Mouse (Mus musculus) midbrain, embryonic 12.5 days (tissue): ENCODE measurements at regions not wholly inside any gene's neighbourhood (a gene's known extent, or its start where the extent isn't known, plus 50 kb on each side); places are given as distances from the start of the nearest gene placed in this dataset.

Experiments used
- ATAC-seq: fragments of 200-750 bp; cut with Nextera tagmentation; 2 replicates; pipeline ENCODE4 v1.8.0; 2017; ENCODE audit warnings: low read depth, moderate TSS enrichment, moderate library complexity; ENCODE audit not compliant: low FRiP score
- H3K27ac ChIP-seq: fragments of 300-500 bp; sonication (generic); replicated peaks from 2 replicates; pipeline ENCODE4 v1.5.1; 2016; ENCODE audit warnings: mild to moderate bottlenecking
- H3K27me3 ChIP-seq: fragments of 300-500 bp; sonication (generic); 2 replicates; pipeline ENCODE4 v1.6.1; 2016; ENCODE audit warnings: mild to moderate bottlenecking
- H3K36me3 ChIP-seq: fragments of 300-500 bp; sonication (generic); 2 replicates; pipeline ENCODE4 v1.6.1; 2016
- H3K4me1 ChIP-seq: fragments of 300-500 bp; sonication (generic); 2 replicates; pipeline ENCODE4 v1.6.1; 2016
- H3K4me2 ChIP-seq: fragments of 300-500 bp; sonication (generic); replicated peaks from 2 replicates; pipeline ENCODE4 v1.6.1; 2016; ENCODE audit warnings: mild to moderate bottlenecking, moderate library complexity
- H3K4me3 ChIP-seq: fragments of 300-500 bp; sonication (generic); 2 replicates; pipeline ENCODE4 v1.5.1; 2016; ENCODE audit warnings: mild to moderate bottlenecking
- H3K9ac ChIP-seq: fragments of 300-500 bp; sonication (generic); replicated peaks from 2 replicates; pipeline ENCODE4 v1.6.1; 2016; ENCODE audit warnings: mild to moderate bottlenecking, moderate library complexity
- H3K9me3 ChIP-seq: fragments of 300-500 bp; sonication (generic); 2 replicates; pipeline ENCODE4 v1.6.1; 2016; ENCODE audit warnings: mild to moderate bottlenecking
- WGBS: fragments of 180-500 bp; shearing (Covaris S2); methylation state at CpG from one replicate; pipeline ENCODE4 v1.1.7; 2016; 5-methylcytosine and 5-hydroxymethylcytosine counted together

DNA sequence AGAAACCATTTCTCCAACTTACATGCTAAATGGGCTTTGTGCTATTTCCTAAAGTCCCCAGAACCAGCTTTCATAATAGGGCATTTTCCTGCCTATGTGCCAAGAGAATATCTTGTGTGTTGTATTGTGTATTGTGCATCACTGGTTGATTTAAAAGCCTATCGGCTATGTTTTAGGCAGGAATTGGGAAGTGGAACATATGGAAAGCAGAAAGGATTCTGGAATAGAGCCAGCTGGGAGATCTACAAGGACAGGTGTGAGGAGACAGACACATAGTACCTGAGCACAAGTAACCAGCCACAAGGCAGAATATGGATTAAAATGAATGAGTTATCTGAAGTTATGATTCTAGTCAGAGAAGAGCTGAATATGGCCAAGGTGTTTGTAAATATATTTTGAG lies 236.0 kb downstream of the 1190002N15Rik start:
- Histone ChIP-seq H3K27ac (no peak overlapping the region), H3K9ac (no peak overlapping the region), H3K36me3 (no peaks in the 10 kb centered on the region), H3K4me2 (no peak overlapping the region), H3K9me3 (no peaks in the 10 kb centered on the region), H3K4me1 (no peaks in the 10 kb centered on the region), H3K27me3 (no peaks in the 10 kb centered on the region), H3K4me3 (no peak overlapping the region)
- 97% methylated on average over 1 of the region's 1 CpGs for WGBS
- ATAC-seq, result no peak

DNA sequence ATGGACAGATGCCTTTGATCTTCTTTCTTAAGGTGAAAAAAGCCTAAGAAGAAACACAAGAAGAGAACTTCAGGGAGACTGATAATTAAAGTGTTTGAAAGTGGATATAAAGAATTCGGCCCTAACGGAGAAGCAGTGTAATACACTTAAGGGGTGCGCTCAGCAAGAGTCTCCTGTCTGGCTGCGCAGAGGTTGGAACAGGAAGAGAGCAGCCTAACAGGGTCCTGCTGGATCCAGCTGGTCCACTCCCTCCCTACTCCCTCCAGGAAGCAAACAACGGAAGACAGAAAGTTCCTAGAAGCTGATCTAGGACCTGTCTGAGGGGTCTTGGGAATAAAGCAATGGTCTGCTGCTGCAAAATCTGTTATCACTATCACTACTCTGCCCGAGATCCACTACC lies 242.4 kb downstream of the 1190002N15Rik start:
- Histone ChIP-seq H3K27me3 (no peaks in the 10 kb centered on the region), H3K4me2 (no peak overlapping the region), H3K9me3 (no peaks in the 10 kb centered on the region), H3K36me3 (no peaks in the 10 kb centered on the region), H3K4me3 (no peak overlapping the region), H3K4me1 (no peaks in the 10 kb centered on the region), H3K27ac (no peak overlapping the region), H3K9ac (no peak overlapping the region)
- WGBS, result 81% methylated on average over 6 of the region's 6 CpGs
- no peak for ATAC-seq

DNA sequence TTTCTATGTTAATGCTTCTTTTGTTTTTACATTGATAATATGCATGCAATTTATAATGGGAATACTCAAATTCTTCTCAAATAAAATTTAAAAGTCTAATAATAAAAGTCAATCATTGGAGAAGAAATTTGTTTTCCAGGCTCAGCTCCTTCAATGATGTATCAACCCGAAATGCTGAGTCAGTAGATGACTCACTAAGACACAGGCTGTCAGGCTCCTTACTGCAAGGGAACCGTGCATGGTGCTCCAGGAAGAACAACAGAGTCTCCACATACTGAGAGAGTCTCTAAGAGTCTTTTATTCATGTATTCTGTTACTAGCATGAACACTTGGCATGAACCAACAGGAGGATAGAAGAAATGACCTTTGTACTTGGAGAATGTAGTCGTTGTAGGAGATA lies 245.7 kb downstream of the 1190002N15Rik start:
- no peak overlapping the region for H3K4me2 ChIP-seq
- no peak overlapping the region for H3K4me3 ChIP-seq
- H3K36me3 ChIP-seq, result no peaks in the 10 kb centered on the region
- no peak for ATAC-seq
- H3K27me3 ChIP-seq, result no peaks in the 10 kb centered on the region
- H3K9me3 ChIP-seq, result no peaks in the 10 kb centered on the region
- WGBS, result 79% methylated on average over 3 of the region's 3 CpGs
- H3K9ac ChIP-seq, result no peak overlapping the region
- no peak overlapping the region for H3K27ac ChIP-seq
- no peaks in the 10 kb centered on the region for H3K4me1 ChIP-seq

DNA sequence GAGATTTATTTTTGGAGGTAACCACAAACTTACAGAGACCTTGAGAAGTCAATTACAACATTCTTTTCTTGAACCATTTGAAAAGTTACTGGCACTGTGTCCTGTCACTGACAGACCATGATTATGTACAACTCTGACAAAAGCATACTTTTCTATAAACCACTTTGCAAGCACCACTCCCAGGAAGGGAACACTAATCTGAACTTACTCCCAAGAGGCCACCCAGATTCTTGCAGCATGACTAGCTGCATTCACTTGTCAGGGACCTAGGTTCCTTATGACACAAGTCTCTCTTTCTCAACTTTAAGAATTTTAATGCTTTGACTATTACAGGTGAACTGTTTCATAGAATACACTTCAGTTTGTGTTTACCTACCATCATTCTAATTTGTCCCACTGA lies 248.3 kb downstream of the 1190002N15Rik start:
- no peak for ATAC-seq
- Histone ChIP-seq H3K36me3 (no peaks in the 10 kb centered on the region), H3K27me3 (no peaks in the 10 kb centered on the region), H3K4me1 (no peaks in the 10 kb centered on the region), H3K27ac (no peak overlapping the region), H3K4me2 (no peak overlapping the region), H3K9ac (no peak overlapping the region), H3K4me3 (no peak overlapping the region), H3K9me3 (no peaks in the 10 kb centered on the region)

DNA sequence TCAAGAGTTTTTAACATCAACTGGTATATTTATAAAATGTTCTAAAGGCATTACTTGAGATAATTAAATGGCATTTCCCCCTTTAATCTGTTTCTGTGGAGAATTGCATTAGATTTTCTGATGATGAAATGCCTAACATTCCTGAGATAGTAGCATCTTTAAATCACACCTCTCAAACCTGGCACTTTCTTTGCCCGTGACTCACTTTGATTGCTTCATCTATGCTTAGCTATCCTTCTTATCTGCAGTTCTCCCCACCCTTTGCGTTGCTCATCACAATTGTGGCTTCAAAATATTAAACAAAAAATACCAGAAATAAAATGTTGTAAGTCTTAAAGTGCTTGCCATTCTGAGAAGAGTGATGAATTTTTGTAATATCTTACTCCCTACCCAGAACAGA lies 250.3 kb downstream of the 1190002N15Rik start:
- Histone ChIP-seq H3K4me1 (no peaks in the 10 kb centered on the region), H3K36me3 (no peaks in the 10 kb centered on the region), H3K4me3 (no peak overlapping the region), H3K27me3 (no peaks in the 10 kb centered on the region), H3K27ac (no peak overlapping the region), H3K4me2 (no peak overlapping the region), H3K9me3 (no peaks in the 10 kb centered on the region), H3K9ac (no peak overlapping the region)
- no peak for ATAC-seq
- WGBS, result 86% methylated on average over 2 of the region's 2 CpGs

DNA sequence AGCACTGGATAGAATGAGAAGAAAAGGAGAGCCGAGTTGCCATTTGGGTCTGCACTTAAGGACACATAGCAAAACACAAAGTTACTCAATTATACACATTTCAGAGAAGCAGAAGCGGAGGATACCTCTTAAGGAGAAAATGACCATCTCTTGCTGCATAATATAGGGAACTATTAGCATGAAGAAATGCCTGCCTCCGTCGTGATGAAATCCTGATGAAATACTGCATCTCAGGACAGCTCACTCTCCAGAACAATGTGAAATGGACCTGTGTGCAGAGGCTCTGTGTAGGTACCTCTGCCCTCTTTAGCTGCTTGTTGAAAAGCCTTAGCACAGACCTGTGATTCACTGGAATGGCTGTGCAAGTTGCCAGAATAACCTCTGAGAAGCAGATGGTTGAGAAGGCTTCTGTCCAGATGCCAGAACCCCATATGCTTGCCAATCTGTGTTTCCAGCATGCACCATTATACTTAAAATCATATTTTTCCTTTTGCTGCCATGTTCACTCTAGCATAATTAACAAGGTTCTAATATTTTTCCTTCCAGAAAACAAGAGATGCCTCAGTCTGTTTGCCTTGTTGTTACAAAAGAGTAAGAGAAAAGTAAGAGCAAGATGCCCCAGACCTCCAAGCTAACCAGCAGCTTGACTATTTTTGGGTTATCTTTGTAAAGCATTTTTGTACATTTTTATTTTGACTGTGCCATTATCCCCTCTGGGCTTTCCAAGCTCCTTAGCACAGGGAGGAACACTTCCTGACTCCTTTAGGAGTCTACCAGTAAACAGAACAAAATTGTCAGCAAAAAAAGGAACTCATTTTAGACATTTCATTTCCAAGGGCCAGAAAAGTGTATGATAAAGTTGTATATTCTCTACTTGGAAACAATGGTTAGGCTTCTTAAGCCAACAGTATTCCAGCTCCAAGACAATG lies 259.0 kb downstream of the 1190002N15Rik start:
- no peaks in the 10 kb centered on the region for H3K27me3 ChIP-seq
- no peak overlapping the region for H3K4me2 ChIP-seq
- H3K36me3 ChIP-seq, result no peaks in the 10 kb centered on the region
- H3K4me3 ChIP-seq, result no peak overlapping the region
- WGBS, result 84% methylated on average over 4 of the region's 4 CpGs
- H3K4me1 ChIP-seq, result no peaks in the 10 kb centered on the region
- no peak for ATAC-seq
- no peak overlapping the region for H3K9ac ChIP-seq
- no peaks in the 10 kb centered on the region for H3K9me3 ChIP-seq
- H3K27ac ChIP-seq, result no peak overlapping the region

DNA sequence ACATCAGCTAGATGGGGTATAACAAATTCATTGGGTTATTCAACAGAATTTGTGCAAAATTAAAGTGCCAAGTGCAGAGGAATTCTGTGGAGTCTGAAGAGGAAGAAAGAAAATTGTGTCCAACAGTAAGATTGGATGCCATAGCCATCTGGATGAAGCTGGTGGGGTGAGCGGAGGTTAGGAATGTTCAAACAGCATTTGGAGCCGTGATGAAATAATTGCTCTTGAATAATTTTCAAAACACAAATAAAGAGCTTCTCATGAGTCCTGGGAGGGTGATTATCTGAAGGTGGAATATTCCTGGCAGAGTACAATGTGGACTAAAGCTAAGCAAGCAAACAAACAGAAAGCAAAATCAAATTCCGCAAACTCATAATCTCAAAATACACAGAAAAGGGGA lies 260.8 kb downstream of the 1190002N15Rik start:
- no peaks in the 10 kb centered on the region for H3K36me3 ChIP-seq
- 81% methylated on average over 3 of the region's 3 CpGs for WGBS
- no peak overlapping the region for H3K4me2 ChIP-seq
- ATAC-seq, result no peak
- H3K4me1 ChIP-seq, result no peaks in the 10 kb centered on the region
- no peak overlapping the region for H3K4me3 ChIP-seq
- no peaks in the 10 kb centered on the region for H3K9me3 ChIP-seq
- H3K27me3 ChIP-seq, result no peaks in the 10 kb centered on the region
- no peak overlapping the region for H3K27ac ChIP-seq
- H3K9ac ChIP-seq, result no peak overlapping the region

DNA sequence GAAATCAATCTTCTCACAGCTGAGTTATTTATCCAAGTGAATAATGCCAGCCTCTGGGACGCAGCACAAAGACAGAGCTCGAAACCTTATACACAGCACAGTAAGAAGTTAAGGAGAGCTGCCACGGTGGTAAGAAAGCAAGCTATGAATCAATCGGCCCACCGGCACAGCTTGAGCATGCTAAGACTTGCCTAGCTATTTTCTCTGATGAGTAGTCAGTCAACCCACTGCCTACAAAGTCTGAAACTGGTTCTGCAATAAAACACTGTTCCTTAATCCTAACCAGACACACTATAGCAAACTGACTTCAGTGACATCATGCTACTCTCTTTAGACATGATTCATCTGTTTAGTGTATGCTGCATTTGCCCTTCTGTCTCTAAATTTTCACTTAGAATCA lies 268.7 kb downstream of the 1190002N15Rik start:
- no peak overlapping the region for H3K27ac ChIP-seq
- H3K9me3 ChIP-seq, result no peaks in the 10 kb centered on the region
- H3K4me1 ChIP-seq, result no peaks in the 10 kb centered on the region
- no peak overlapping the region for H3K4me2 ChIP-seq
- WGBS, result 73% methylated on average over 5 of the region's 5 CpGs
- H3K9ac ChIP-seq, result no peak overlapping the region
- H3K4me3 ChIP-seq, result no peak overlapping the region
- no peak for ATAC-seq
- no peaks in the 10 kb centered on the region for H3K36me3 ChIP-seq
- H3K27me3 ChIP-seq, result no peaks in the 10 kb centered on the region

DNA sequence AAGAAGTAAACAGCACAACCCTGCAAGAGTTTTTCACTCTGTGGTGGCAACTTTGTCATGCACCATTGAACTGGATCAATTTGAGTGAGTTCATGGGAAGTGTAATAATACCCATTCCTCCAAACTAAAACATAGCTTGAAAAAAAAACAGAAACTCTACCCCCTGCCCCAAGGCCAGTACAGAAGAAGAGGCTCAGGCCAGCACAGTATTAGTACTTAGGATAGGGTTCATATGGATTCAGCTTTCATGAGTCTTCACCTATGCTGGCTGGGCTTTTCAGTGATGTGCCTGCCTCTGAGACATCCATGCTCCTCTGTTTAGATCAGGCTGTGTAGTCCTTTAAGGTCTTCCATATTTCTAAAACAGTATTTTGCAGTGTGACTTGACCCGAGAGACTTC lies 270.6 kb downstream of the 1190002N15Rik start:
- Histone ChIP-seq H3K27me3 (no peaks in the 10 kb centered on the region), H3K27ac (no peak overlapping the region), H3K9ac (no peak overlapping the region), H3K4me2 (no peak overlapping the region), H3K4me3 (no peak overlapping the region), H3K4me1 (no peaks in the 10 kb centered on the region), H3K9me3 (no peaks in the 10 kb centered on the region), H3K36me3 (no peaks in the 10 kb centered on the region)
- no peak for ATAC-seq
- WGBS, result 87% methylated on average over 1 of the region's 1 CpGs

DNA sequence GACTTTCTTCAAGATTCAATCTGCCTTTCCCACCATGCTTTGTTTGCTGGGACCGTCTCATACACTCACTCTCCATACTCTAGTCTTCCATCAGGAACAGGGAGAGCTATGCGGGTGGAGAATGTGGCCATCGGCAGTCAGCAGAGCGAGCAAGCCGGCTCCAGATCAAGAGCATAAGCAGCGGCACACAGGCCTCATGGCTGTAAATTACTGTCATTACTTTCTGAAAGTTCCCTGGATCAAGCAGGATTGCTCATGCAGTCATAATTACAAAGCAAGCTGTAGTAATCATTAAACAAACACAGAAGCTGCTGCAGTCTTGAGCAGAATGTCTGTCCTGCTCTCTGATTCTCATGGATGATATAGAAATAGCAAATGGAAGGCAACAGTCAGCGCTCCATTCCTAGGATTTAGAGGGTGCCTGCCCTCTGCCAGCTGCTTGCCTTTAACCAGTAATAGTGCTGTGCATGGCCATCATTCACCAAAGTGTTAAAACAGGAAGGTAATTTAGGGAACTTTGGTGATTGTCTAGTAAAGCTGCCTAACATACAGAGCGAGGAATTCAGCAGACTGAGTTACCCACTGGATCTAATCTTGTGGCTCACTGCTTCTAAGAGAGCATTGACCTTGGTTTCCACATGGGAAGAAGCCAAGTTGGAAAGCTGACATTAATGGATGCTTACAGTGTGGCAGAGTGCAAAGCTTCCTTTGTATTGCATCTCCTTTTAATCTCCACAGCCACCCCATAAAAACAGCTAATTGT lies 298.2 kb downstream of the 1190002N15Rik start:
- H3K27me3 ChIP-seq, result no peaks in the 10 kb centered on the region
- no peak for ATAC-seq

DNA sequence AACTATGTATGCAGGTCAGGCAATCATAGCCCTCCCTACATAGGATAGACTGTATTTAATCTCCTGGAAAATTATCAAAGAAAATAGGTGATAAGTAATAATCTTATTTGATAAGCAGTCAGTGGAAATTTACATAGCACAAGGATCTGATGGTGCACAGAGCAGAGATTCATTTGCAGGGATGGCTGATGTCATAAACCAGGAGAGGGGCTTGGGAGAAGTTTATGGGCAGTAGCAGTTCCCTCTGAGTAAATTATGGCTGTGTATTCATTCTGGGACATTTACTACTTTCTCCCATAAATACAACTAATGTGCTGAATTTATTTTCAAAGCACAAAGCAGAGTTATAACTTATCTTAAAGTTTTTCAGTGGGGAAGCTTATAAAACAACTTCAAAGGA lies 299.3 kb downstream of the 1190002N15Rik start:
- Histone ChIP-seq H3K9ac (no peak overlapping the region), H3K27ac (no peak overlapping the region), H3K36me3 (no peaks in the 10 kb centered on the region), H3K4me2 (no peak overlapping the region), H3K4me1 (no peaks in the 10 kb centered on the region), H3K9me3 (no peaks in the 10 kb centered on the region), H3K4me3 (no peak overlapping the region), H3K27me3 (no peaks in the 10 kb centered on the region)
- ATAC-seq, result no peak

More for the DNA sequence above, 298.2 kb downstream of the 1190002N15Rik start:
- H3K9me3 ChIP-seq, result no peaks in the 10 kb centered on the region
- 81% methylated on average over 8 of the region's 8 CpGs for WGBS
- no peak overlapping the region for H3K4me3 ChIP-seq
- no peaks in the 10 kb centered on the region for H3K4me1 ChIP-seq
- H3K36me3 ChIP-seq, result no peaks in the 10 kb centered on the region
- H3K27ac ChIP-seq, result no peak overlapping the region
- no peak overlapping the region for H3K9ac ChIP-seq
- no peak overlapping the region for H3K4me2 ChIP-seq

DNA sequence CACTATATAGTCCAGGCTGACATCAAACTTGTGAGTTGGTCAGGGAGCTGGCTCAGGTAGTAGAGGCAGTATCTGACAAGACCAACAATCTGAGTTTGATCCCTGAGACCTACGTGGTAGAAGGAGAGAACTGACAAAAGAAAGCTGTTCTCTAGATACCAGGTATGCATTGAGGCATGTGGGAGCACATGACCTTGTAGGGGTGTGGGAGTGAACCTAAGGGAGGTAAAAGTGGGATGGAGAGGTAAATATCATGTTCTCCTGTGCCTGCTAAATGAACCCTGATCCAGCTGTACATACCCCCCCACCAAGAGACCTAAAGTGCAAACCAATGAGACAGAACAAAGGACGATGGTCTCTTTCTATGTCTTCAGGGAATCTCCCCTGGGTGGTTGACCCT lies 308.3 kb downstream of the 1190002N15Rik start:
- H3K4me3 ChIP-seq, result no peak overlapping the region
- no peak overlapping the region for H3K4me2 ChIP-seq
- H3K9ac ChIP-seq, result no peak overlapping the region
- no peak overlapping the region for H3K27ac ChIP-seq
- no peaks in the 10 kb centered on the region for H3K4me1 ChIP-seq
- 89% methylated on average over 2 of the region's 2 CpGs for WGBS
- no peaks in the 10 kb centered on the region for H3K27me3 ChIP-seq
- H3K9me3 ChIP-seq, result no peaks in the 10 kb centered on the region
- H3K36me3 ChIP-seq, result no peaks in the 10 kb centered on the region
- ATAC-seq, result no peak
